Mouse (Mus musculus) hindbrain, embryonic 14.5 days (tissue): ENCODE results near the gene Cyp4f37. TPM values are rescaled to one million over a fixed set of nuclear protein-coding genes. Genes with fewer than 3 reads are reported as not detected.
"Not testable (repeated sequence)": the region's sequence is repeated elsewhere in the genome, so short reads cannot be mapped to it uniquely, and the experiment has no call there.

ENCODE experiments used
- ATAC-seq: fragments of 200-750 bp; cut with Nextera tagmentation; 2 replicates; pipeline ENCODE4 v1.8.0; 2017; ENCODE audit warnings: moderate number of reproducible peaks, mild to moderate bottlenecking, moderate TSS enrichment, moderate library complexity; ENCODE audit not compliant: low FRiP score
- DNase-seq: peaks from one replicate; pipeline ENCODE4 v3.0.0-alpha.2; 2015; ENCODE audit warnings: low spot score
- H3K27ac ChIP-seq: fragments of 300-500 bp; sonication (generic); 2 replicates; pipeline ENCODE4 v1.5.1; 2014; ENCODE audit warnings: mild to moderate bottlenecking, moderate library complexity
- H3K27me3 ChIP-seq: fragments of 300-500 bp; sonication (generic); 2 replicates; pipeline ENCODE4 v1.6.1; 2014; ENCODE audit warnings: mild to moderate bottlenecking, low read length, mixed read lengths; ENCODE audit not compliant: control insufficient read depth, insufficient read depth
- H3K36me3 ChIP-seq: fragments of 300-500 bp; sonication (generic); replicated peaks from 2 replicates; pipeline ENCODE4 v1.6.1; 2014; ENCODE audit not compliant: control insufficient read depth, insufficient read depth
- H3K4me1 ChIP-seq: fragments of 300-500 bp; sonication (generic); replicated peaks from 2 replicates; pipeline ENCODE4 v1.6.1; 2014; ENCODE audit warnings: antibody characterized with exemption, low read length, mixed read lengths; ENCODE audit not compliant: control insufficient read depth, insufficient read depth
- H3K4me2 ChIP-seq: fragments of 300-500 bp; sonication (generic); replicated peaks from 2 replicates; pipeline ENCODE4 v1.6.1; 2014; ENCODE audit warnings: mild to moderate bottlenecking, moderate library complexity
- H3K4me3 ChIP-seq: fragments of 300-500 bp; sonication (generic); replicated peaks from 2 replicates; pipeline ENCODE4 v1.5.1; 2014; ENCODE audit warnings: mild to moderate bottlenecking, low read length
- H3K9ac ChIP-seq: fragments of 300-500 bp; sonication (generic); 2 replicates; pipeline ENCODE4 v1.6.1; 2014
- H3K9me3 ChIP-seq: fragments of 300-500 bp; sonication (generic); 2 replicates; pipeline ENCODE4 v1.6.1; 2016; ENCODE audit warnings: low read length; ENCODE audit not compliant: control insufficient read depth
- WGBS: fragments of 180-500 bp; shearing (Covaris S2); extraction: QIAGEN DNeasy Blood & Tissue Kit; methylation state at CpG from one replicate; pipeline ENCODE4 v1.1.7; 2014; 5-methylcytosine and 5-hydroxymethylcytosine counted together
- polyA plus RNA-seq: library from polyadenylated mRNA; unstranded; fragments of >200 nt; fragmentation: Nextera tagmentation; extraction: Ambion mirVana; gene quantifications from 2 replicates; pipeline ENCODE4 v1.2.1, GENCODE M21; 2014

Cyp4f37 gene
- polyA plus RNA-seq, 1 experiment from 2014 or later: 0.37 TPM

DNA sequence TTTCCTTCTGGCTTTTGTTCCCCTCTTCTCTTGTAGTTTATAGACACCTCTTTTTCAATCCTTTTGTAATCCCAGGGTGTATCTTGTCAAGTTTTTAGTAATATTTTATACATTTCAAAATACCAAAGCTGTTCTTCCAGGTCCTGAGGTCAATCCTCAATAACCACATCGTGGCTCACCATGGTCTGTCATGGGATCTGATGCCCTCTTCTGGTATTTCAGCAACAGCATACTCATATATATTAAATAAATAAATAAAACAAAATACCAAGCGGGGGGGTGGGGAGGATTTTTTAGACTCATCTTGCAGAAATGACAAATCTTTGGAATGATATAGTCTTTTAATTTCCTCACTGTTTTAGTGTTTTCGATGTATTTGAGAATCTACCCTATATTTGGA lies 10.8 kb downstream of the Cyp4f37 start:
- no peaks in the 10 kb centered on the region for H3K9me3 ChIP-seq
- no peaks in the 10 kb centered on the region for H3K27me3 ChIP-seq
- no peaks in the 10 kb centered on the region for H3K36me3 ChIP-seq
- DNase-seq: no peak
- H3K4me1 ChIP-seq: no peaks in the 10 kb centered on the region
- no peak for ATAC-seq
- no peak overlapping the region for H3K4me2 ChIP-seq
- H3K4me3 ChIP-seq: no peak overlapping the region
- WGBS: 79% methylated on average over 3 of the region's 3 CpGs
- no peak overlapping the region for H3K9ac ChIP-seq
- no peak overlapping the region for H3K27ac ChIP-seq

GRCm38 (mm10) chr17:32634242-32634971 lies 13.3 kb downstream of the Cyp4f37 start:
- H3K9ac ChIP-seq: peak overlapping the region; percentile 65
- peak overlapping the region; percentile 64 for H3K4me2 ChIP-seq
- H3K9me3 ChIP-seq, H3K36me3 ChIP-seq, H3K4me1 ChIP-seq, DNase-seq, H3K27me3 ChIP-seq: not testable (repeated sequence)
- ATAC-seq: peak; percentile 21; the same call in 1 of the 2 replicates
- WGBS: 88% methylated on average over 9 of the region's 9 CpGs
- H3K4me3 ChIP-seq: peak overlapping the region; percentile 39
- H3K27ac ChIP-seq: 0 out of 2 replicates have a peak overlapping the region, but pooled peaks have one; percentile 20

- Histone ChIP-seq H3K27ac (0 out of 2 replicates have a peak overlapping the region, but pooled peaks have one; percentile 20), H3K4me1 (no peaks in the 10 kb centered on the region)
Measured at GRCm38 (mm10) chr17:32634972-32635314, 13.8 kb downstream of the Cyp4f37 start.

DNA sequence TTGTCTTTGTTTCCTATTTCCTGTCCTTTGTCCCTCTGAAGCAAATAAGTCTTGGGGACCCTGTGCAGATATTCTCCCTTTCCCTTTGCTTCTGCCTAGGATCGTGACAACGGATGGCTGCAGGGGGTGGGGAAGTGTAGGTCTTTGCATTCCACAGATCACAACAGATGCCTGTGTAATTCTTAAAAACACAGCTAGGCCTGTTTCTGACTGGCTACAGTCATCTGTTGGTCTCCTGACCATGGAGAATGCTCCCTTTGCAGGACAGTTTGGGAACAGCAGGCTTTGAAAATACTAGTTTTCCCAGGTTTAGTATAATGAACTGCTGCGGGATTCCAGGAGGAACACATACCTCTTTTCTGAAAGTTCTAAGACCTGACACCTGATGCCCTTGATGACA lies 15.2 kb downstream of the Cyp4f37 start:
- WGBS: 57% methylated on average over 3 of the region's 3 CpGs
- no peaks in the 10 kb centered on the region for H3K4me1 ChIP-seq
- H3K4me3 ChIP-seq: no peak overlapping the region
- H3K27ac ChIP-seq: no peak overlapping the region
- no peak overlapping the region for H3K9ac ChIP-seq
- H3K27me3 ChIP-seq: no peaks in the 10 kb centered on the region
- H3K36me3 ChIP-seq: no peaks in the 10 kb centered on the region
- DNase-seq (no peak), ATAC-seq (no peak)
- no peak overlapping the region for H3K4me2 ChIP-seq
- H3K9me3 ChIP-seq: no peaks in the 10 kb centered on the region

More at GRCm38 (mm10) chr17:32634972-32635314, 13.8 kb downstream of the Cyp4f37 start:
- Histone ChIP-seq H3K27me3 (no peaks in the 10 kb centered on the region), H3K4me2 (peak overlapping the region; percentile 64), H3K4me3 (peak overlapping the region; percentile 39), H3K36me3 (no peaks in the 10 kb centered on the region), H3K9ac (peak overlapping the region; percentile 65), H3K9me3 (no peaks in the 10 kb centered on the region)
- DNase-seq: peak; percentile 94
- peak; percentile 94 for ATAC-seq
- WGBS: 1% methylated on average over 17 of the region's 17 CpGs

DNA sequence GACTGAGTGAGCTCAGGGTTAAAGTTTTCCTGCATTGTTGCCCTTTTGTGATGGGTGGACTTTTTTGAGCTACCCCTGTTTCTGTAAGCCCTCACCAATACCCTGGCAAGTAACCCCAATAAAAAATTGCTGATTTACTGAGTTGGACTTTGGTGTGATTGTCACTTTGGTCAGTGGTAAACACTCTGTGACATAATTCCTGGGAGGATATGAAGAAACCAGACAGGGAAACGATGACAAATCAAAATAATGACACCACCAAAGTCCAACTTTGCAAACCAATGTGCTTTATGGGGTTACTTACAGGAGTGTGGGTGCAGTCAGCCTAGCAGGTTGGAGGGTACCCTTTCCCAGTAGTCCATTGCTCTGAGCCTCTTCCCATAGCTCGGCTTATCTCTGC lies 16.0 kb downstream of the Cyp4f37 start:
- Histone ChIP-seq H3K27ac (no peak overlapping the region), H3K36me3 (no peaks in the 10 kb centered on the region), H3K27me3 (no peaks in the 10 kb centered on the region), H3K4me1 (no peaks in the 10 kb centered on the region), H3K9ac (no peak overlapping the region), H3K9me3 (no peaks in the 10 kb centered on the region), H3K4me2 (no peak overlapping the region), H3K4me3 (no peak overlapping the region)
- DNase-seq: no peak
- ATAC-seq: no peak
- WGBS: 90% methylated on average over 2 of the region's 2 CpGs

- Histone ChIP-seq H3K27me3 (no peaks in the 10 kb centered on the region), H3K9ac (no peak overlapping the region), H3K4me1 (no peaks in the 10 kb centered on the region), H3K9me3 (no peaks in the 10 kb centered on the region), H3K27ac (no peak overlapping the region), H3K4me3 (no peak overlapping the region), H3K36me3 (no peaks in the 10 kb centered on the region), H3K4me2 (no peak overlapping the region)
- ATAC-seq (no peak), DNase-seq (no peak)
- WGBS: 86% methylated on average over 4 of the region's 4 CpGs
Measured at GRCm38 (mm10) chr17:32646631-32647030, 25.5 kb downstream of the Cyp4f37 start.

DNA sequence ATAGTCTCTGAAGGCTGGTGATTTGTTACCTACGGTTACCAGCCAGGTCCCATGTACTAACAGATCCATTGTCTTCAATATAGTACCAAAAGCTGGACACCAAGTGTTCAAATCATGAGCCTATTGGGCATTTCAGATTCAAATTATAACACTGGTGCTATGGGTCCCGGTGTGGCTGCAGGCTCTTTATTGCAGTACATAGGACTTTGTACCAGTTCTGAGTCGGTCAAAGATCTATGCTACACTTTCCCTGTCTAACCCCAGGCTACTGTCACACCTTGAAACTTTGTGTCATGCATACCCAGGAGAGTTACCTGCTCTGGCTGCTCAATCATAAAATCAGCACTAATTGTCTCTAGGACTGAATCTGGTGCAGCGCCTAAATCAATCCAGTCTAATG lies 32.8 kb downstream of the Cyp4f37 start:
- no peak for DNase-seq
- H3K9ac ChIP-seq: no peak overlapping the region
- no peaks in the 10 kb centered on the region for H3K4me1 ChIP-seq
- no peak overlapping the region for H3K4me2 ChIP-seq
- H3K27me3 ChIP-seq: no peaks in the 10 kb centered on the region
- WGBS: 94% methylated on average over 4 of the region's 4 CpGs
- no peak overlapping the region for H3K4me3 ChIP-seq
- H3K36me3 ChIP-seq: no peaks in the 10 kb centered on the region
- H3K27ac ChIP-seq: no peak overlapping the region
- no peaks in the 10 kb centered on the region for H3K9me3 ChIP-seq
- ATAC-seq: no peak

DNA sequence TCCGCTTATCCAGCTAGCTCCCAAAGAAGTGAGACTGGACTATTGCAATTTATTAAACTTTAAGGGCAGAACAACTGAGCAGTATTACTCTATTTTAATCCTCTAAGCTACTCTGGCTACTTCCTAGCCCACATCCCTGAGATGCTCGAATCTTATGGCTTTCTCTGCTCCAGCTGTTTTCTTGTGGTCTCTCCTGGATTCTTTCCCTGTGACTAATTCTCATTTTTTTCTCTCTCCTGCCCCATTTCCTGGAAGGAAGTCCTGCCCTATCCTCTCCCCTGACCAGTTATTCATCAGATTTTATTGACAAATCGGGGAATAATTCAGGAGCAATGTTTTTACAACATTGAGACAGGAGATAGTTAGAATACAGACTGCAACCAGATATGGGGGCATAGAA lies 35.9 kb downstream of the Cyp4f37 start:
- Histone ChIP-seq H3K36me3 (no peaks in the 10 kb centered on the region), H3K4me3 (no peak overlapping the region), H3K9ac (no peak overlapping the region), H3K4me2 (no peak overlapping the region), H3K9me3 (no peaks in the 10 kb centered on the region), H3K27ac (no peak overlapping the region), H3K27me3 (no peaks in the 10 kb centered on the region), H3K4me1 (no peaks in the 10 kb centered on the region)
- ATAC-seq (no peak), DNase-seq (no peak)
- 79% methylated on average over 3 of the region's 3 CpGs for WGBS

GRCm38 (mm10) chr17:32658246-32658645 lies 37.1 kb downstream of the Cyp4f37 start:
- Histone ChIP-seq H3K9ac (no peak overlapping the region), H3K9me3 (no peaks in the 10 kb centered on the region), H3K4me2 (no peak overlapping the region), H3K4me1 (no peaks in the 10 kb centered on the region), H3K36me3 (no peaks in the 10 kb centered on the region), H3K27ac (no peak overlapping the region), H3K4me3 (no peak overlapping the region), H3K27me3 (no peaks in the 10 kb centered on the region)
- WGBS: 75% methylated on average over 1 of the region's 1 CpGs
- DNase-seq: no peak
- no peak for ATAC-seq

DNA sequence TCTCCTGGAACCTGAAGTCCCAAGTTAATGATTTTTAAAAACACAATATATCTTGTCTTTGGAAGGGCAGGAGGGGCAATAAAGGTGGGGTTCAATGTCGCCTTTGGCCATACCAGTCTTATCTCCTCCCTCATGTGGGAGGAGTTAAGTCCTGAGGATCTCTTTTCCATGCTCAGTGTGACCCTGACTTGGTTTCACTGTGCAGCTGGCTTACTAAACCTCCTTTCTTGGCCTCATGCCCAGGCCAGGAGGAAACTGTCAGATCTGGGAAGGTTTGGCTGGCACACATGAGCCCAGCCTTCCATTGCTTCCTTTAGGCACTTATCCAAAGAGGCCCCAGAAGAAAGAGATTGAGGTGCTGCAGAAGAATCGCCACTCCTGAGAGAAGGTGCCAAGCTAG lies 37.6 kb downstream of the Cyp4f37 start, which contains the start of gene Cyp4f40:
Gene Cyp4f40 (plus strand): TSS at position 189 of the 400 bp plus-strand sequence.
- Histone ChIP-seq H3K4me3 (no peak within 1 kb of the TSS), H3K27me3 (no peaks in the 10 kb centered on the region), H3K4me1 (no peaks in the 10 kb centered on the region), H3K36me3 (no peaks in the 10 kb centered on the region), H3K27ac (no peak within 1 kb of the TSS), H3K9ac (no peak within 1 kb of the TSS), H3K9me3 (no peaks in the 10 kb centered on the region), H3K4me2 (no peak within 1 kb of the TSS)
- WGBS: 55% methylated on average over 2 of the region's 2 CpGs
- ATAC-seq (no peak), DNase-seq (peak; percentile 30)
